Mouse (Mus musculus): Measurements from ENCODE around the gene Gm16506.
"Not testable (repeated sequence)": the region's sequence is repeated elsewhere in the genome, so short reads cannot be mapped to it uniquely, and the experiment has no call there.

Gm16506 gene

GRCm38 (mm10) chr14:43727385-43727784 is at the start of gene Gm16506:
Gm16506 (minus strand) TSS chr14:43727485.
- not testable (repeated sequence) for DNase-seq

GRCm38 (mm10) chr14:43747566-43747965 is 20.3 kb upstream of the Gm16506 start, which contains the start of gene Gm6526:
Gm6526 (plus strand) TSS chr14:43747866.
- DNase-seq = not testable (repeated sequence)

- DNase-seq = not testable (repeated sequence)
Measured at GRCm38 (mm10) chr14:43697621-43698020, 29.7 kb downstream of the Gm16506 start, which contains the start of gene Gm7324. Gm7324 (plus strand) TSS chr14:43697828.

- DNase-seq = not testable (repeated sequence)
Measured at GRCm38 (mm10) chr14:43677099-43677498, 50.2 kb downstream of the Gm16506 start, which contains the start of gene Gm8165. Gm8165 (minus strand) TSS chr14:43677199.
